Mouse (Mus musculus) frontal cortex, postnatal 14 days (tissue): Measurements from ENCODE around the gene Prdx2.
A peak's percentile ranks its signal among the peaks of the same experiment; 100 is the strongest.

ENCODE experiments used
- DNase-seq, 2 experiments: peaks; one replicate each; pipeline ENCODE4 v3.0.0; 2022; ENCODE audit warnings: low spot score in 2 of 2

Prdx2 gene

GRCm38 (mm10) chr8:84969241-84970134 lies at the start of gene Prdx2, which contains the start of the genes Gm49661 and Rnaseh2a:
Gene Prdx2 (plus strand): TSS chr8:84969587.
Gene Gm49661 (minus strand): TSS chr8:84969433.
Gene Rnaseh2a (minus strand): TSS chr8:84969767.
- DNase-seq = peak; percentile 51 to 67

GRCm38 (mm10) chr8:84921596-84921995 lies 47.8 kb upstream of the Prdx2 start:
- DNase-seq = no peak

DNA sequence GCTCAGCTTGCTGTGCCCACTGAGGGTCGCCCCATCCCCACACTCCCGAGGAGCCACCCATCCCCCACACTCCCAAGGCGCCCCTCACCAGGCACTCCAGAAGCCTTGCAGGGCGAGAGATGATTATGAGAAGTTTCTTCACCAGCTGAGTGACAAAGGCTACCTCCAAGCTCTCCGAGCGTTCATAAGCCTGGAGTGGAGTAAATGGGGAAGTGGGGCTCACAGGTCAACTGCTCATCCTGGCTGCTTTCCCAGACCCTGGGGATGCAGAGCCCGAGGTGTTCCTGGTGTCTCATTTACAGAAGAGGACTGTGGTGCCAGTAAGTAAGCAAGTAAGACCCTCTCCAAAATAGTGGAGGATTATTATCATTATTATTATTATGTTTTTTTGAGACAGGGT lies 43.8 kb upstream of the Prdx2 start:
- DNase-seq = no peak

DNA sequence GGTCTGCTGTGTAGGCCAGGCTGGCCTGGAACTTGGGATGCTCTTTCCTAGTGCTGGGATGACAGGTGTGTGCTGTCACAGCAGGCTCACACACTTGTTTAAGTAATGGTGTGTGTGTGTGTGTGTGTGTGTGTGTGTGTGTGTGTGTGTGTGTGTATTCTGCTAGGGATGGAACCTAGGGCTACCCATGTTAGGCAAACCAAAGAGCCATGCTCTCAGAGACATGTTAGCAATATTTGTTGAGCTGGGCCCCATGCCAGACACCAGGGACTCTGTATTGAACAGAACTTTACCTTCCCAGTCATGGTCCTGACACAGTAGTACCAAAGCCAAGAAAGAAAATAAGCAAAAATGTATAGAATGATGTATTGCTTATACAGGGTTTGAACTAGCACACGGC lies 41.9 kb upstream of the Prdx2 start:
- DNase-seq = no peak

DNA sequence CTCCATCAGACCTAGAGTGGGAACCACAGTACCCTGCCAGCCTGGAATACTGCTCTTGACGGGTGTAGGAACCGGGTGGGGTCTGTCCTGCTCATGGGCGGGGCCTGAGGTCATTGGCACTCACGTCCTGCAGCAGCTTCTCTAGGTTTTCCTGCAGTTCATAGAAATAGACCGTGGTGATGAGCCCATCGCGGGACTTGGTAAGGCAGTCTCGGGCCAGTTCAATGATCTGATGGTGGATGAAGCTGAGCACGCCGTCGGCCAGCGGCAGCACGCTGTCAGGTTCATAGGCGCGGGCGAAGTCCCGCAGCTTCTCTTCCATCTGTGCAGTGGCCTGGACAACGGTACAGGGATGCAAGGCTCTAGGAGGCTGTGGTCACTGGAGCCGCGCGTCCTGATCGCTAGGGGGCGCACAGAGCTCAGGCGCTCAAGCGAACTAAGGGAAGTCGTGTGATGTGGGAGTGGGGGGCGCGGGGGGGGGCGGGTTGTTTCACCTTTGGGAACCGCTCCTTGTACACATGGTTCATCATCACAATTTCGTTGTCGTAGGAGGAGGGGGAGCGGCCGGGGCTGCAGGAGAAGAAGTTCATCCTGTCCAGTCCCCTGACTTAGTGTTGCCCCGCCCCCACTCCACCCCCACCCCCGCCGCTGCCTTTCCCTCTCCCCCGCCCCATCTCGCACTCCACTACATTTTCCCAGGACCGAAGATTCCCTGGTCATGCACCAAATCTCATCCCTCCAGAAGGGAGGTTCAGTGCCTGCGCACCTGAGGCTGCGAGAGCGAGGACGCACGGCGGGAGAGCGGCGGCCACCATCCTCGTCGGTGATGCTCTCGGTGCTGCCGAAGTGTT lies 40.7 kb upstream of the Prdx2 start:
- DNase-seq = peak in 1 of 2 experiments; percentile 49

DNA sequence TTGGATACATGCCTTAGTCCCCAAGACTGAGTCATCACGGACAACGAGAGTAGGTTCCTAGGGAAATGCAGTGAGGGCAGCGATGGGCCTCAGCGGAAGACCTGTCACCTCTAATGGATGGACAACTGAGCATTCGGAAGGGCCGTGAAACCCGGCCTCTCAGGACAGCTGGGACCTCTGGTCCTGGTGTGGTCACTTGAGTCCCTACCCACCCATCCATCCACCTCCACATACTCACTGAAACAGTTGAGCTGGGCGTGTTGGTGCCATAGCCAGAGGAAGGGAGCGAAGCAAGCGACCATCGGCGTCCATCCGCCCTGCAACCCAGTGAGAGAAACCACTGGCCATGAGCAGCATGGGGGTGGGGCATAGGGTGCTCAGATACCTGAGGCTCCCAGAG lies 38.8 kb upstream of the Prdx2 start:
- no peak for DNase-seq

GRCm38 (mm10) chr8:84933767-84934559 lies 35.4 kb upstream of the Prdx2 start:
- no peak for DNase-seq

- DNase-seq = no peak
These were observed 34.5 kb upstream of the Prdx2 start for GRCm38 (mm10) chr8:84934860-84935259.

- no peak for DNase-seq
These were observed 33.9 kb upstream of the Prdx2 start for GRCm38 (mm10) chr8:84935489-84935888.

DNA sequence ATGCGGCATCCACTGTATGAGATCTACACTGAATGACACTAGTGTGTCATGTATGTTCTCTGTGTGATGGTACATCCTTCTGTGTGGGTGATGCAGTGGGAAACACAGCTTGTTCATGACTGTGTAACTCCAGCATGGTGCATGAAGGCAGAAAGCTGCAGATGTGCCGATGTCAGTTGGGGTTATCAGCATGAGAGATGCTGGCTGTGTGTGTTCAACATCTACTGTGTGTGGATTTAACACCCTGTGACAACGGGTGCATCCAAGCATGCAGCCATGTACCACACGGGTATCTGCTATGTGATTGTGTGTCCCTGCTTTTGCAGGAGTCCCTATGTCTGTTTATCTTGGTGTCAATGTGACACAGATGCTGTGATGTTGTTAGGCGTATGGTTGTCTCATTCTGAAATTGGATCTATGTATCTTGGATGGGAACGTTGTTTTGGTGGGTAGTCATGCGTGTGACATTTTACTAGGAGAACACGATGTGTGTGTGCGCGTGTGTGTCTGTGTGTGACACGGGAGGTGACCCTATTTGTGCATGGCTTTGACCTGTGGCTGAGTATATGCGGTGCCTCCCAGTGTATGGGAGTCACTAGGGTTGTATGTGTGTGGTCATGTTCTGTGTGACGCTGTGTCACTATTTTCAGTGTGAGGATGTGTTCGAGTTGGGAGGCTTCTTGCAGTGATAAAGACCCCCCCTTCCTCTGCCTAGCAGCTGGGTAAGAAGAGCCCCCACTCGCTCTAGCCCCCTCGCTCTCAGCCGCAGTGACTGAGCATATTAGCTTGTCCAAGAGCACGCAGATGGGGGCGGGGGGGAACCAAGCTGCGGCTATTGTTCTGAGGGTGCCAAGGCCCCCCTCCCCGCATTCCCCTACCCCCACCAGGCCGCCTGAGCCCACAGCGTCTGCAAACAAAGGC lies 33.1 kb upstream of the Prdx2 start:
- DNase-seq = no peak

DNA sequence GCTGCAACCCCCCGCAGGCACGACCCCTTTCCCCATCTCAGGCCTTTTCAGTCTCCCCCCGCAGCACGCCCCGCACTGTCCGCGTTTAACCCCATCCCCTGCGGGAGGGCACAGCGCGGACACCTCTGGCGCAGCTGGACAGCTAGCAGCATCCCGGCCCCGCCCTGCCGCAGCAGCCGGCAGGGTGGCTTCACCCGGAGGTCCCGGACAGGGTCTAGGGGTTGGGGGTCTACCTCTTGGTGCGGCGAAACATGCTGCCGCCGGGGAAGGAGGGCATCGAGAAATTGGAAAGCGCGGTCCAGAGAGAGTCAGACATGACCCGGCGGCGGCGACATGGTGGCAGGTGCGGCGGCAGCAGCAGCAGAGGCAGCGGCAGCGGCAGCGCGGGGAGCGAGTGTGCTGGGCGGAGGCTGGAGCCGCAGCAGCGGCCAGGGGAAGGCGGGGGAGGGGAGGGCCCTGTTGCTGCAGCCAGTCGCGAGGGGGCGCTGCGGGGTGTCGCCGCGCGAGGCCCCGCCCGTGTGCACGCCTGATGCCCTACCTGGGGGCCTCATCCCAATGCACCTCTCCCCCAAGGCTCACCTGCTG lies 32.3 kb upstream of the Prdx2 start, which contains the start of gene Mast1:
Gene Mast1, minus strand, starts transcription at position 398 of the 585 bp plus-strand sequence.
- peak in 1 of 2 experiments; percentile 58 for DNase-seq

GRCm38 (mm10) chr8:84937620-84938485 lies 31.5 kb upstream of the Prdx2 start:
- DNase-seq = no peak

GRCm38 (mm10) chr8:84943699-84944098 lies 25.7 kb upstream of the Prdx2 start:
- DNase-seq = no peak

DNA sequence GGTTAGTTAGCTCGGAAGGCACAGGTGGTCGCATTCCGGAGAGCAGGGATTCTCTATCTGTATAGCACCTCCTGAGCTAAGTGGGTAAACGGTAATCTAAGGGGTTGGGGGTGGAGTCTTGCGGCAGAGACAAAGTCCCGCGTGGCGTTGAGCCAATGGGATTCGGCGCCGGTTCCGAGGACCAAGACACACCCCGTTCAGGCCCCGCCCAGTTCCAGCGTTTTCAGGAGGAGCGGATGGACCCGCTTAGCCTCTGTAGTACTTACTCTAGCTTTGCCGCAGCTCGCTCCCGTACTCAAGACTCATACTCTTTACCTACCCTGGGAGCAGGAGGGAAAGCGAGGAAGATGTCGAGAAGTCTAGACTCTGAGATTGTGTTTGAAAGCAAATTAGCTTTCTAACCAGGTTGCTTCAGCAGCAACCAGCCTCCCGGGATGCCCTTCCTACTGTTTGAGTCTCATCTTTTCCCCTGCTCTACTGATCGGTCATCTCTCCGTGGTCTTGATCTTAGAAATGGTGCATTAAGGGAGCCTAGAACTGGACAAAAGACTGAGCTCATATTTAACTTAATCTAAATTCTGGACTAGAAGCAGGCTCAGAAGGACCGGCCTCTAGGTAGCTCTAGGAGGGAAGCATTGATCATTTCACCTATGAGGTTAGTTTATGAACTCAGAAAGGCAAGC lies 24.8 kb upstream of the Prdx2 start:
- peak in 1 of 2 experiments; percentile 65 for DNase-seq

DNA sequence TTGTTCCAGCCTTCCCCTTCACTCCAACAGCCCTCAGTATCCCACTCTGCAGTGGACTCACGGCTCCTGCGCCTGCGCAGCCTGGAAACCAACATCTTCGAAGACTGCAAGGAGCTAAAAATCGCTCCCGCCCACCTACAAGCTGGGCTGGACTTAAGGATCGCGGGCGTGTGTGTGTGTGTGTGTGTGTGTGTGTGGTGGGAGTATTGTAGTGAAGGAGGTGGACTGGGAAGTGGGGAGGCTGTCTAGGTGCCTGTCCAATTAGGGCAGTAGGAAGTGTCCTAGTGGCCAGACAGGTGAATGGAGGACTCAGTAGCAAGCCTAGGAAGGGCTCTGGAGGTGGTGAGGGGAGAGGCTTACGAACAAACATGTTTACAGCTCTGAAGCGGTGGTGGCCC lies 24.2 kb upstream of the Prdx2 start:
- DNase-seq = peak; percentile 65 to 75

GRCm38 (mm10) chr8:84945633-84946527 lies 23.5 kb upstream of the Prdx2 start:
- DNase-seq = no peak

- DNase-seq = no peak
These were observed 22.7 kb upstream of the Prdx2 start, which contains the start of gene Rtbdn for GRCm38 (mm10) chr8:84946528-84947240. Gene Rtbdn (plus strand): TSS chr8:84946991.
